Mouse (Mus musculus): ENCODE data around the gene Tmem184c. TPM values are rescaled to one million over a fixed set of nuclear protein-coding genes. Genes with fewer than 3 reads are reported as not detected.

The Tmem184c gene
- total and polyA plus RNA-seq, 3 experiments, result 10.2 to 36.9 (median 35.6) TPM

Other genes with a start within 250 kb of the Tmem184c start
- gene Arhgap10, start 92.7 kb downstream of the Tmem184c start, total RNA-seq (2021), result 10 to 100 TPM; 16.9 to 29.1 TPM
- 20.5 and 32.5 TPM in 2 replicates for gene Arhgap10, start 92.7 kb downstream of the Tmem184c start, polyA plus RNA-seq (2012; rRNA removed)
- 10 to 100 TPM; 14.6 to 15.1 TPM for gene Prmt9, start 61.3 kb downstream of the Tmem184c start, total RNA-seq (2021)
- gene Prmt9, start 61.3 kb downstream of the Tmem184c start, polyA plus RNA-seq (2012; rRNA removed), result 8.6 and 11.5 TPM in 2 replicates
- 10 to 100 TPM; 20.0 to 22.3 TPM for gene Ednra, start 113.8 kb upstream of the Tmem184c start, total RNA-seq (2021)
- gene Ednra, start 113.8 kb upstream of the Tmem184c start, polyA plus RNA-seq (2012; rRNA removed), result 5.8 and 7.3 TPM in 2 replicates

All from adrenal gland, adult 2 months (tissue).